Mouse (Mus musculus): ENCODE results near the gene Tmem201.
"Not testable (repeated sequence)": the region's sequence is repeated elsewhere in the genome, so short reads cannot be mapped to it uniquely, and the experiment has no call there.

The Tmem201 gene

DNA sequence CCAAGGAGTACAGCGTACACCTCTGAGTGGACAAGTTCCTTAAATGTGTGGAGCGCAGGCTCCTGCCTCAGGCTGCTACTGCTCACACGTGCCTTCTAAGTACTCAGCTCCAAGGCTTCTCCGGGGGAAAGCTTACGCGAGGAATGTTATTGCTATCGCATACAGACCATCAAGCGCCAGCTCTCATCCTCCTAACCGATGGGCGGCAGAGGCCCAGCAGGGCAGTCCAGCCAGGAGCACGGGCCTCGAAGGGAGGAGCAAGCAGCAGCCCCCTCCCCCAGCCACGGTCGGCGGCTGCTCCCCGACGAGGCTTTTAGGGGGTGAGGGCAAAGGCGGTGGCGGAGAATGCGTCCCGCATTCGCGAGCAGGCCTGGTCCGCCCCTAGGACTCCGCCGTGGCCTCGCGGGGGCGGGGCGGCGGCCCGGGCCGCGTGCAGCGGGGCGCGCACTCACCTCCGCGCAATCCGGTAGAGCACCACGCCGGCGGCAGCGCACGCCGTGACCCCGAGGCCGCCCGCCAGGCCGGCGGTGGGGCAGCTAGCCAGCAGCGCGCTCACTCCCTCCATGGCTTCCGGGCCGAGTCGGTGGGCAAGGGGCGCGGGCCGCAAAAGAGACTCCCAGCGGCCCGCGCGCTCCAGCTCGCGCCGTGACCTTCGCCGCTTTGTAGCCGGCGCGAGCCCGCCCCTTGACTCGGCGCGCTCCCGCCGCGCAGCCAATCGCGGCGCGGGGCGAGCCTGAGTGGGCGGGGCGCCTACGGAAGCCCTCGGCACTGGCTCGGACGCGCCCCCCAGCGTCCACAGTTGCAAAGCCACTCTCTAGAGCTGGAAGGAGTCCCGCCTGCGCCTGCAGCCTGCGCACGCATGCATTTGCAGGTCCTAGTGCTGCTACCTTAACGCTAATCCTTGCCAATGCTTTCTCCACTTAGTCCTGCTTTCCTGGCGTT lies at the start of gene Tmem201:
Gene Tmem201 (minus strand): TSS at position 662 of the 942 bp plus-strand sequence.
- peak; percentile 80 for DNase-seq (ENCODE audit: extremely low spot score, low read depth, low spot score)

DNA sequence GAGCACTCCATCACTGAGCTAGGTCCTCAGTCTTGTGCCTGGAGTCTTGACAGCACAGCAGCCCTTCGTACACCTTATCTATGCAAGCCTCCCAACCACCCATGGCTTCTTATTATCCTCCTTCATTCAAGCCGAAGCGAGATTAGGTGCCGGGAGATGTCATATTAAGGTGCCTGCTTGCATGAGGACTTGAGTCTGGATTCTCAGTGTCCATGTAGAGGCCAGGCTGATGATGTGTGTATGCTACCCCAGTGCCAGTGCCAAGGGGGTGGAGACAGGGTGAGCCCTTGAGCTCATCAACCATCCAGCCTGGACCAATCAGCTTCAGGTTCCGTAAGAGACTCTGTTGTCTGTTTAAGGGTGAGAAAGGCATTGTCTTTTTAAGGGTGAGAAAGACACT lies 47.1 kb upstream of the Tmem201 start:
- DNase-seq (ENCODE audit: extremely low spot score, low read depth, low spot score) = no peak

- DNase-seq (ENCODE audit: extremely low spot score, low read depth, low spot score) = no peak
Observed at GRCm38 (mm10) chr4:149784371-149784770, 46.5 kb upstream of the Tmem201 start.

DNA sequence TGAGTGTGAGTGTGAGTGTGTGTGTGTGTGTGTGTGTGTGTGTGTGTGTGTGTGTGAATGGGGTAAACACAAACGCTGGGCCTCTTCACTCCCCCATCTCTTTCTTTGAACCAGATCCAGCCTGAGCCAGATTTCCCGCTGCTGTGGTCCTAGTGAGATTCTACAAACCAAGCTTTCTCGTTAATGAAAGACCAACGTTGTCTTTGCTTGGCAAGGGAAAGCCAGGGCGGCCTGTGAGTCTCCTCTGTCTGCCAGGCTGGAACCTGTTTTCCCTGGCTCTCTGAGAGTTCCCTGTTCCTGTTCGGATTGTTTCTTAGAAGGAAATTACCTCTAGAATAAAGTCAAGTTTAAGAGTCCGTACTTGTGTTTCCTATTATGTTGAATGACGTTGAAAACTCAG lies 45.1 kb upstream of the Tmem201 start:
- DNase-seq (ENCODE audit: extremely low spot score, low read depth, low spot score) = no peak

DNA sequence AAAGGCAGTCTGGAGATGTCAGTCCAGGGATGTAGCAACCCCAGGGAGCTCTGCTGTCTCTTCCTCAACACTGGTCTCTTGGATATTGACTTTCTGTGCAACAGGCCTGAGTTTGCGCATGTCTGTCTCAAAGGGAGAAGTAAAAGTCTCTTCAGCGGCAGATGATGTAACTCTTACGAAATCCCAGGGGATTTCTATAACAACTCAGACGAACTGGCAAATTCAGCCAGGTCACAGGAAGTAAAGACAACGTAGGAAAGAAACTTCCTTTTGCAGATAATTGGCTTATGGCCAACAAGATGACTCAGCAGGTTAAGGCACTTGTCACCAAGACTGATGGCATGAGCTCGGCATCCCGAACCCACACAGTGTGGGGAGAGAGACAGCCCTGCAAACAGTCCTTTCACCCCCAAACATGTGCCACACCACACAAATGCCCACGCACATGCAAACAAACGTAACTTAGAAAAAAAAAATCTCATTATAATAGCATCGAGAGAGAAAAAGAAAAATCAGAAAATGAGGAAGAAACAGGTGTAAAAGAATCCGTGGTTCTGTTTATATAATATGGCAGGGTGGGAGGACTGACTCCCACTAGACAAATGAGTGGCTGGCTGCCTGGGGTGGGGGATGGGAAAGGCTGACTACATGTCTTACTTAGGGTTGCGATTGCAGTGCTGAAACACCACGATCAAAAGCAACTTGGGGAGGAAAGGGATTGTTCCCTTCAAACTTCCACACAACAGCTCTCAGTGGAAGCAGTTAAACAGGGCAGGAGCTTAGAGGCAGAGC lies 42.9 kb upstream of the Tmem201 start:
- DNase-seq (ENCODE audit: extremely low spot score, low read depth, low spot score) = no peak

- no peak for DNase-seq (ENCODE audit: extremely low spot score, low read depth, low spot score)
Observed at GRCm38 (mm10) chr4:149779966-149780365, 42.1 kb upstream of the Tmem201 start.

DNA sequence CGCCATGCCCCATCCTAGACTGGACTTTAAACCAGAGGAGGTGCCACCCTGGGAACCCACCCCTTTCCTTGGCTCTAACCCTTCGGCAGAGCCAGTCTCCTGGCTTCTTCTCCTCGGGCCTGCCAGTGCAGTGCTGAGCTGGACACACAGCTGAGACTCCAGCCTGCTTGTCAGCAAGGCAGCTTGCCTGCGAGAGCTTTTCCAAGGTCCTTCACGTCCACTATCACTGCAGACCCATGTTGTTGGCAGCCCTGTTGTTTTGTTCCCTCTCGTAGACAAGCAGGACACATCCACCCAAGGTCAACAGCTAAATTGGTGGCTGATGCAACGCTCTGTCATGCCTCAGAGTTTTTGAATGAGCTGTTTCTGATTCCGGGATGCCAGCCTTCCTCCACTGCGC lies 39.3 kb upstream of the Tmem201 start:
- DNase-seq (ENCODE audit: extremely low spot score, low read depth, low spot score) = no peak

DNA sequence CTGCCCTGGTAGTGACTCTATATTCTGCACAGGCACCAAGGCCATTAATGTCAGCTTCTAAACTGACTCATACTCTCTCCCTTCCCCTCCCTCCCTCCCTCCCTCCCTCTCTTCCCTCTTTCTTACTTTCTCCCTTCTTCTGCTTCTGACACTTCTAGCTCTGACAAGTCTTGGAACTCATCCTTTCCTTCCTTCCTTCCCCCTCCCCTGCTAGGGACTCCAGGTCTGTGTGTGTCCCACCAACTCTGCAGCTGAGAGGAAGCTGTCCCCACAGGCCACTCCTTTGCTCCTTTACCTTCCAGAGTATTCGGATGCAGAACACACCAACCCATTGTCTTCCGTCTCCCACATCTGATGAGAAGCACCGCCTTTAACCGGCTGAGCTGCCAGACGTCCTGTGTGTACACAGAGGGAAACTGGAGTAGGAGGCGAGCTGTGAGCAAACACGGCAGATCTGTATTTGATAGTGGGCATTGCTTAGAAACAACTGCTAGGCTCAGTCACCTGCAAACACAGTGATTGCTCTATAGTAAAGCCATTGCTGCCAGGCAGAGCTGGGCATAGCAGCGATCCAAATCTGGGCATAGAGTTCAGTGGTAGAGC lies 38.0 kb upstream of the Tmem201 start:
- no peak for DNase-seq (ENCODE audit: extremely low spot score, low read depth, low spot score)

DNA sequence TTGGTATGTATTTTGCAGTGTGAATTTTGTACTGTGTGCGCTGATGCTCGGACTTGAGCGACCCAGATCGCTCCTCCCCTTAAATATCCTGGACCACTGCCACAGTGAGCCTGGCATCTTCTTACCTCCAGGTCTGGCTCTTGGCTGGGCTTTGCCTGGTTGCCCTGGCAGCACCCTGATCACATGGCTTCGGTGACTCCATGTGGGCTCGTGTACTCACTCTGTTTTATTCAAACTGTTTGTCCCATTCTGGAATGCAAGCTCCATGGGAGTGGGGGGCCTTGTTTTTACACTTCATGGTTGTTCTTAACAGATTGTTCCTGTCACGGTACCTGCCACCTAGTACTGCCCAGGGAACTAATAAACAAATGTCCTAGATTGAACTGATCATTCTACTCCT lies 37.5 kb upstream of the Tmem201 start:
- DNase-seq (ENCODE audit: extremely low spot score, low read depth, low spot score) = no peak

DNA sequence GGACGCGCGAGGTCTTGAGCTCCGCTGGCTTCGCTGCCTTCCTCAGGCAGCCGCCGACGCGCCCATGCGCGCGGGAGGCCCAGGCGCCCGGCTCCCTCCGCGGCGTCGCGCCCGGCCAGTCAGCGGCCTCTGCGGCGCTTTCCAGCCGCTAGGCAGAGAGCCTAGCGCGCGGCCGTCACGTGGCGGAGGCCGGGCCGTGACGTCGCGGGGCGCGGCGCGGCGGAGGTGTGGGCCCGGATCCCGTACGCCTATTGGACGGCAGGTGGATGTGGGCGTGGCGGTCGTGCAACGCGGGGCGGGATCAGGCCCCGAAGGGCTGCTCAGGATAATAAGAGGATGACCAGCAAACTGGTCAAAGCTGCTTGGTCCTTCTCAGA lies 36.2 kb upstream of the Tmem201 start, which contains the start of gene Slc25a33:
Gene Slc25a33 (minus strand): TSS at position 184 of the 377 bp plus-strand sequence.
- peak; percentile 66 for DNase-seq (ENCODE audit: extremely low spot score, low read depth, low spot score)

GRCm38 (mm10) chr4:149773408-149774093 lies 35.7 kb upstream of the Tmem201 start:
- no peak for DNase-seq (ENCODE audit: extremely low spot score, low read depth, low spot score)

DNA sequence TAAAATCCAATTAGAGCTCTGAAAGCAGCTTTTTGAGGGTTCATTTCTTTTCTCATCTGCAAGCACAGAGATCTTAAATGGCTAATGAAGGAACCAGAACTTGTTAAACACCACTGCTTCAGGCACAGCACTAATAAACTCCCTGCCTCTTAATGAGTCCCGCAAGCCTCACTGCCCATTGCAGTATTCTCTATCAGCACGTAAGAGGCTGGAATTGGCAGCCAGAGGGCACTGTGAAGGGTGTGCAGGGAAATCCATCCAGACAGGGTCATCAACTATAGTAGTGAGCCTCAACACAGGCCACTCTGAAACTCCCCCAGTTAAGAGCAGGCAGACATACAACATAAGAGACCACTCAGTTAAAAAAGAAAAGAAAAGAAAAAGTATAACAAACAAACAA lies 34.5 kb upstream of the Tmem201 start:
- DNase-seq (ENCODE audit: extremely low spot score, low read depth, low spot score) = no peak

DNA sequence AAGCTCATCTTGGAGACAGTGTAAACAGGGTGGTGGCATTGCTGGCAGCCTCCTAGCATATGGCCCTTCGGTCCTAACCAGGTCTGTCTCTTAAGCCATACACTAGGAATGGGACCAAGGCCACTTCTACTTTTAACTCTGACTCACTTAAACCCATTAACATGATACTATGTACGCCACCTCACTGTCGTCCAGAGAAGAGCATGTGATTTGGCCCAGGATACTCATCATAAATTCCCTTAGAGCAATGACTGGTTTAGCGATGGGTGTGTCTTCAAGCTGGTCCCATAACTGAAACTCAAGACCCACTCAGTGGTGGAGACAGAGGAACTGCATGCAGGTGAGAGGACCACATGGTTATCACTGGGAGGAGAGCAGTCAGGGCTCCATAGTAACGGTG lies 27.4 kb upstream of the Tmem201 start:
- no peak for DNase-seq (ENCODE audit: extremely low spot score, low read depth, low spot score)

DNA sequence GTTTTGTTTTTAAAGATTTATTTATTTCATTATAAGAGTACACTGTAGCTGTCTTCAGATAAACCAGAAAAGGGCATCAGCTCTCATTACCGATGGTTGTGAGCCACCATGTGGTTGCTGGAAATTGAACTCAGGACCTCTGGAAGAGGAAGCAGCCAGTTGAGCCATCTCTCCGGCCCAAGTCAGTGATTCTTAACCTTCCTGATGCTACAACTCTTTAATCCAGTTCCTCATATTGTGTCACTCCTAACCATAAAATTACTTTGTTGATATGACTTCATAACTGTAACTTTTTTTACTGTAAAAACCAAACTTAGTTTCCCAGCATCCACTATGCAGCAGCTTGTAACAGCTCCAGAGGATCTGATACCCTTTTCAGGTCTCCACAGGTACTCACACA lies 25.5 kb upstream of the Tmem201 start:
- no peak for DNase-seq (ENCODE audit: extremely low spot score, low read depth, low spot score)

GRCm38 (mm10) chr4:149759517-149759916 lies 21.7 kb upstream of the Tmem201 start:
- DNase-seq (ENCODE audit: extremely low spot score, low read depth, low spot score) = no peak

DNA sequence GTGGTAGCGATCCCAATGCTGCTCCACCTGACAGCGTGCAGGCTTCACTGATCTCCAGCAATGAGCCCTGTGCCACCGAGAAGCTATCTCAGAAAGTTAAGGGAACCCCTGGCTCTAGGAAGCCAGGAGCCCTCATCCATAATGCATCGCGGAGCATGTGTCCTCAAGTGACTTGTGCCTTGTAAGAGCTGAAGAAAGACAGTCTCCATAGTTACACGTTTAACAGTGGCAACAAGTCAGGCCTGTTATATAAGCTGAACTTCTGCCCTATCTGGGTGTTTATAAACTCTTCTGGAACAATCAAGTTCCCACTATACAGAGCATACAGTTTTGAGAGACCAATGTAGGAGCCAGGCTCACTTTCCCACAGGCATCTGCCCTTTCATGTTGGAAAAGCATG lies 20.6 kb upstream of the Tmem201 start:
- DNase-seq (ENCODE audit: extremely low spot score, low read depth, low spot score) = no peak

- DNase-seq (ENCODE audit: extremely low spot score, low read depth, low spot score) = not testable (repeated sequence)
Observed at GRCm38 (mm10) chr4:149756546-149756945, 18.7 kb upstream of the Tmem201 start.

GRCm38 (mm10) chr4:149752836-149753235 lies 15.0 kb upstream of the Tmem201 start:
- DNase-seq (ENCODE audit: extremely low spot score, low read depth, low spot score) = no peak

DNA sequence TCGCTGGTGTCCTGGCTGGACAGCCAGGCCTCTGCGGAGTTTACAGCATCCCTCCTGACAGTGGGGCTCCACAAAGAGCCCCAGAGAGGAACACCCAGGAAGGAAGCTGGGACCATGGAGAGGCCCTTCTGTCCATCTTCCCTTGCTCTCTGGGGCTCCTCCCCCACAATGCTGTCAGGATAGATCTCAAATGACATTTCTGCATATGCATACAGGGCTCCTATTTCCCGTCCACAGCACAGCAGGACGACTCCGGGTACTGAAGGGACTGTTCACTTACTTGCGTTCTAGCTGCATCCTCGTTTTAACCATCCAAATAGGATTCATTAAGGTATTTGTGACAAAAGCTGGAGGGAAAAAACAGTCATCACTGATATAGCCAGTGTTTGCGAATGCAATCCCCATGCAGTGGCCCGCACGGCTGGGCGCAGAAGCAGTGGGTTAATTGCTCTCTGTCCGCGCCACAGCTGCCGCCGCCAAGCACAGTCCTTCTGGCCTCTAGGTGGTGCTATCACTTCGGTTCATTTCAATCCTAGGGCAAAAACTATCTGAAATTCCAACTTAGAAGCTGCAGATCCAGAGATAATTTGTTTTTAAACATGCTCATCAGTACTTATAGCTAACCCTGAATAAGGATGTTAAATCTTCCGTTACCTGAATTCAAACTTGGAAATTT lies 14.4 kb upstream of the Tmem201 start:
- no peak for DNase-seq (ENCODE audit: extremely low spot score, low read depth, low spot score)

DNA sequence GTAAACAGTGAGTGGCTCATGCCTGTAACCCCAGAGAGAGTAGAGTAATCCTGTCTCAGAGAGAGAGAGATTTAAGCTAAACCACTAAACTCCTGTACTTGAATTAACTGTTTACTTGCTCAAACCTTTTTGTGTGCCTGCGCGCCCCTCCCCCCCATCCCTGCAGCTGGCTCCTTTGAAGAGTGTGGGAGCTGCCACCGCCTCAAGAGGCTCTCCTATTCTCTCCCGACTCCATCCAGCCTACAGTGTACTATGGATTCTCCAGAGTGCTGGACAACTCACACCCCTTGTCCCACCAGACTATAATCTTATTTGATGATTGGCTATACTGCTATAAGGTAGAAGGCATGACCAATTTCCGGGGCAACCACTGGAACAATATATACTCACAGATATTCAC lies 12.8 kb upstream of the Tmem201 start:
- no peak for DNase-seq (ENCODE audit: extremely low spot score, low read depth, low spot score)
